8 mouse cellular contexts compared by ENCODE assay signal in the genomic region with DNA sequence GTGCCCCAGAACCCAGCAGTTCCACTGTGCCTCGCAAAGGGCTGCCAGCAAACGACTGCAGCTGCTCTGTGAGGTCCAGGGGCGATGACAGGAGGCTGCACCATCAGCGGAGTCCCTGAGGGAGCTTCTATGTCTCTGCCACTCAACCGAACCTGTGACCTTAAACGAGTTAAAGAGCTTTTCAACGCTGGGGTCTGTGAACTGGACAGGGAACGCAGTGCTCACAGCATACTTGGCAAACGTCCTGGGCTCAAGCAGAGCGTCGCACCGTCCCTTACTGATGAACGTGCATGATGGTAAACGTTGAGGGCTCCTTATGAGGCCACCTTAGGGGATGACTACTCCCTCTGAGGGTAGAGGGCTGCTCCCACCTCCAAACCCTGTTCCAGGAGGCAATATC. TPM values are rescaled to one million over a fixed set of nuclear protein-coding genes. Genes with fewer than 3 reads are reported as not detected.
DNase-seq lines count a peak whose midpoint lies in the region; ATAC-seq and TF ChIP-seq lines count a peak whose summit lies in the region.

No protein-coding gene starts in this region.

- peak overlapping the region; percentile 74 for H3K9ac ChIP-seq in stomach, postnatal 0 days (ENCODE audit: low read length)

- H3K9me3 ChIP-seq in stomach, postnatal 0 days (ENCODE audit: control insufficient read depth, low read length), result no peaks in the 10 kb centered on the region

- no peak for TF ChIP-seq CTCF in cerebellum, adult 2 months (IDR thresholded peaks at IDR 0.05; ENCODE audit: borderline replicate concordance, insufficient read depth, low read depth, low read length)
- no peak for TF ChIP-seq CTCF in testis, adult 2 months (IDR thresholded peaks at IDR 0.05; ENCODE audit: control insufficient read depth, insufficient read depth, insufficient replicate concordance, low read depth, low read length)
- no peak for TF ChIP-seq CTCF in stomach, postnatal 0 days (IDR thresholded peaks at IDR 0.05; ENCODE audit: low read depth)

- peak overlapping the region; percentile 92 for H3K4me3 ChIP-seq in cerebellum, adult 2 months (replicated peaks; ENCODE audit: insufficient read depth, low read depth, low read length)
- peak overlapping the region; percentile 65 for H3K4me3 ChIP-seq in testis, adult 2 months (ENCODE audit: control insufficient read depth, low read depth, low read length)
- peak overlapping the region; percentile 62 for H3K4me3 ChIP-seq in stomach, postnatal 0 days (ENCODE audit: low read depth, low read length)

- DNase-seq in cerebellum, adult 2 months, result no peak
- no peak for DNase-seq in cerebellum, adult 11-12 months
- no peak for DNase-seq in testis, postnatal 14 days (ENCODE audit: low spot score)
- DNase-seq in liver, result peak; percentile 38
- DNase-seq in stomach, postnatal 0 days (ENCODE audit: low spot score), result no peak
- no peak for DNase-seq in ovary, adult 18-20 months (ENCODE audit: low spot score)
- DNase-seq in natural killer cell, adult 2 months (ENCODE audit: low spot score in 2 of 2), result no peak

- H3K4me2 ChIP-seq in stomach, postnatal 0 days (replicated peaks; ENCODE audit: low read depth), result peak overlapping the region; percentile 95

- H3K27ac ChIP-seq in cerebellum, adult 2 months (ENCODE audit: insufficient read depth, low read length), result peak overlapping the region; percentile 38; the same call in 1 of the 2 replicates
- no peak overlapping the region for H3K27ac ChIP-seq in testis, adult 2 months (ENCODE audit: control insufficient read depth, insufficient read depth, low read depth, low read length)
- H3K27ac ChIP-seq in stomach, postnatal 0 days (replicated peaks), result peak overlapping the region; percentile 82

- no peak for TF ChIP-seq EP300 in stomach, postnatal 0 days (optimal IDR thresholded peaks at IDR 0.05)

- 1% methylated on average over 14 of the region's 14 CpGs for WGBS in cerebellum, adult 2 months
- WGBS in stomach, postnatal 0 days, result 1% methylated on average over 14 of the region's 14 CpGs

- no peak for TF ChIP-seq POLR2A in cerebellum, adult 2 months (IDR thresholded peaks at IDR 0.05; ENCODE audit: borderline replicate concordance, insufficient read depth, low read length)
- no peak for TF ChIP-seq POLR2A in testis, adult 2 months (IDR thresholded peaks at IDR 0.05; ENCODE audit: control insufficient read depth, low read depth, low read length)

- no peaks in the 10 kb centered on the region for H3K36me3 ChIP-seq in testis, adult 2 months (ENCODE audit: control insufficient read depth, insufficient read depth, low read length)
- no peaks in the 10 kb centered on the region for H3K36me3 ChIP-seq in stomach, postnatal 0 days (ENCODE audit: control insufficient read depth, insufficient read depth, low read length)

- no peak for ATAC-seq in stomach, postnatal 0 days (ENCODE audit: low FRiP score, low TSS enrichment)

- H3K4me1 ChIP-seq in cerebellum, adult 2 months (ENCODE audit: control insufficient read depth, insufficient read depth, low read length), result peaks cover 6% of the 10 kb centered on the region; the same call in 1 of the 2 replicates
- peaks cover 10% of the 10 kb centered on the region for H3K4me1 ChIP-seq in testis, adult 2 months (ENCODE audit: control insufficient read depth, insufficient read depth, low read length)
- peaks cover 9% of the 10 kb centered on the region for H3K4me1 ChIP-seq in stomach, postnatal 0 days (replicated peaks; ENCODE audit: control insufficient read depth, insufficient read depth)

- no peaks in the 10 kb centered on the region for H3K27me3 ChIP-seq in cerebellum, adult 2 months (ENCODE audit: control insufficient read depth, insufficient read depth, low read length)
- H3K27me3 ChIP-seq in testis, adult 2 months (ENCODE audit: control insufficient read depth, insufficient read depth, low read length), result no peaks in the 10 kb centered on the region
- H3K27me3 ChIP-seq in stomach, postnatal 0 days (ENCODE audit: control insufficient read depth, insufficient read depth, low read length), result no peaks in the 10 kb centered on the region

RNA-seq across cellular contexts. Expression of gene Cdc25b, which starts 0.4 kb away (rescaled TPM):
- 25.7 and 26.4 TPM in 2 replicates for polyA plus RNA-seq in cerebellum, adult 2 months (2012; rRNA removed)
- 2.9 and 3.1 TPM in 2 replicates for polyA plus RNA-seq in testis, adult 2 months (2012; rRNA removed)
- polyA plus RNA-seq in stomach, postnatal 0 days (2015; fragmentation: Nextera tagmentation; extraction: Ambion mirVana), result 38.7 and 39.5 TPM in 2 replicates

RNA-seq across cellular contexts. Expression of gene Spef1, which starts 0.7 kb away (rescaled TPM):
- 9.9 and 10.2 TPM in 2 replicates for polyA plus RNA-seq in cerebellum, adult 2 months (2012; rRNA removed)
- 13.1 and 14.8 TPM in 2 replicates for polyA plus RNA-seq in testis, adult 2 months (2012; rRNA removed)
- polyA plus RNA-seq in stomach, postnatal 0 days (2015; fragmentation: Nextera tagmentation; extraction: Ambion mirVana), result 2.5 and 2.9 TPM in 2 replicates

RNA-seq across cellular contexts. Expression of gene Cenpb, which starts 6.5 kb away (rescaled TPM):
- polyA plus RNA-seq in cerebellum, adult 2 months (2012; rRNA removed), result 66.2 and 72.5 TPM in 2 replicates
- 7.6 and 7.9 TPM in 2 replicates for polyA plus RNA-seq in testis, adult 2 months (2012; rRNA removed)
- polyA plus RNA-seq in stomach, postnatal 0 days (2015; fragmentation: Nextera tagmentation; extraction: Ambion mirVana), result 12.2 and 13.9 TPM in 2 replicates

RNA-seq across cellular contexts. Expression of gene Ap5s1, which starts 20.5 kb away (rescaled TPM):
- 43.7 and 44.7 TPM in 2 replicates for polyA plus RNA-seq in cerebellum, adult 2 months (2012; rRNA removed)
- polyA plus RNA-seq in testis, adult 2 months (2012; rRNA removed), result 12.7 TPM in 2 replicates
- polyA plus RNA-seq in stomach, postnatal 0 days (2015; fragmentation: Nextera tagmentation; extraction: Ambion mirVana), result 22.0 and 24.6 TPM in 2 replicates

RNA-seq across cellular contexts. Expression of gene 1700037H04Rik, which starts 26.5 kb away (rescaled TPM):
- 137 and 143 TPM in 2 replicates for polyA plus RNA-seq in cerebellum, adult 2 months (2012; rRNA removed)
- polyA plus RNA-seq in testis, adult 2 months (2012; rRNA removed), result 827 and 879 TPM in 2 replicates
- 42.6 and 43.6 TPM in 2 replicates for polyA plus RNA-seq in stomach, postnatal 0 days (2015; fragmentation: Nextera tagmentation; extraction: Ambion mirVana)
